Mouse (Mus musculus) embryonic fibroblast, embryonic 13.5 days (primary cell): ENCODE data around the gene Lmtk2.

ENCODE experiments used
- CTCF ChIP-seq: IDR thresholded peaks from 2 replicates; pipeline ENCODE4 v1.5.1; 2011; ENCODE audit warnings: mild to moderate bottlenecking, control low read depth, low read length, moderate library complexity, borderline replicate concordance; ENCODE audit not compliant: insufficient read depth
- POLR2A ChIP-seq: IDR thresholded peaks from 2 replicates; pipeline ENCODE4 v1.6.1; 2011; ENCODE audit warnings: low read depth, mild to moderate bottlenecking, control low read depth, low read length, moderate library complexity

GRCm38 (mm10) chr5:144222811-144223502 is 122.7 kb downstream of the Lmtk2 start:
- TF ChIP-seq CTCF (no peak), POLR2A (no peak; the same call in 1 of the 2 replicates)
